Mouse (Mus musculus): ENCODE data around the gene Tyms. TPM values are rescaled to one million over a fixed set of nuclear protein-coding genes. Genes with fewer than 3 reads are reported as not detected.
"Not testable (repeated sequence)": the region's sequence is repeated elsewhere in the genome, so short reads cannot be mapped to it uniquely, and the experiment has no call there.

The Tyms gene
- polyA plus RNA-seq, 1 experiment = 19.3 TPM

- H3K27me3 ChIP-seq (replicated peaks) = peaks cover 91% of the 10 kb centered on the region
- no peaks in the 10 kb centered on the region for H3K36me3 ChIP-seq (replicated peaks; ENCODE audit: low read length)
- H3K4me3 ChIP-seq (replicated peaks) = peak within 1 kb of the TSS; percentile 84
- peaks cover 44% of the 10 kb centered on the region for H3K9me3 ChIP-seq
- H3K4me1 ChIP-seq = peaks cover 37% of the 10 kb centered on the region
- TF ChIP-seq GATA1 (IDR thresholded peaks at IDR 0.05; ENCODE audit: borderline replicate concordance, low read length) (no peak), FLI1 (IDR thresholded peaks at IDR 0.05; ENCODE audit: low read length) (no peak)
These were observed 31.6 kb upstream of the Tyms start, which contains the start of gene Garem2 for GRCm38 (mm10) chr5:30104841-30105667. Gene Garem2 (plus strand): TSS chr5:30105161.

GRCm38 (mm10) chr5:30104339-30104738 lies 30.9 kb upstream of the Tyms start:
- H3K36me3 ChIP-seq (replicated peaks; ENCODE audit: low read length) = no peaks in the 10 kb centered on the region

GRCm38 (mm10) chr5:30103340-30103739 lies 29.9 kb upstream of the Tyms start:
- H3K36me3 ChIP-seq (replicated peaks; ENCODE audit: low read length) = no peaks in the 10 kb centered on the region
- H3K27me3 ChIP-seq (replicated peaks) = peaks cover 87% of the 10 kb centered on the region
- peaks cover 37% of the 10 kb centered on the region for H3K4me1 ChIP-seq
- peaks cover 55% of the 10 kb centered on the region for H3K9me3 ChIP-seq
- no peak for TF ChIP-seq GATA1 (IDR thresholded peaks at IDR 0.05; ENCODE audit: borderline replicate concordance, low read length)
- TF ChIP-seq FLI1 (IDR thresholded peaks at IDR 0.05; ENCODE audit: low read length) = no peak
- H3K4me3 ChIP-seq (replicated peaks) = no peak overlapping the region

More at GRCm38 (mm10) chr5:30104339-30104738, 30.9 kb upstream of the Tyms start:
- TF ChIP-seq GATA1 (IDR thresholded peaks at IDR 0.05; ENCODE audit: borderline replicate concordance, low read length) (no peak), FLI1 (IDR thresholded peaks at IDR 0.05; ENCODE audit: low read length) (no peak)
- peaks cover 89% of the 10 kb centered on the region for H3K27me3 ChIP-seq (replicated peaks)
- H3K9me3 ChIP-seq = peaks cover 51% of the 10 kb centered on the region
- no peak overlapping the region for H3K4me3 ChIP-seq (replicated peaks)
- H3K4me1 ChIP-seq = peaks cover 37% of the 10 kb centered on the region

GRCm38 (mm10) chr5:30098260-30098659 lies 24.8 kb upstream of the Tyms start:
- Histone ChIP-seq H3K27me3 (replicated peaks) (peaks cover 49% of the 10 kb centered on the region), H3K36me3 (replicated peaks; ENCODE audit: low read length) (no peaks in the 10 kb centered on the region), H3K4me3 (replicated peaks) (peak overlapping the region; percentile 13), H3K4me1 (peaks cover 14% of the 10 kb centered on the region; the same call in 1 of the 2 replicates), H3K9me3 (peaks cover 43% of the 10 kb centered on the region)
- TF ChIP-seq FLI1 (IDR thresholded peaks at IDR 0.05; ENCODE audit: low read length) (no peak), GATA1 (IDR thresholded peaks at IDR 0.05; ENCODE audit: borderline replicate concordance, low read length) (no peak)

GRCm38 (mm10) chr5:30095731-30096130 lies 22.3 kb upstream of the Tyms start:
- H3K9me3 ChIP-seq = peaks cover 18% of the 10 kb centered on the region
- H3K27me3 ChIP-seq (replicated peaks) = peaks cover 30% of the 10 kb centered on the region
- no peaks in the 10 kb centered on the region for H3K36me3 ChIP-seq (replicated peaks; ENCODE audit: low read length)
- H3K4me1 ChIP-seq = peaks cover 4% of the 10 kb centered on the region; the same call in 1 of the 2 replicates
- no peak overlapping the region for H3K4me3 ChIP-seq (replicated peaks)
- TF ChIP-seq FLI1 (IDR thresholded peaks at IDR 0.05; ENCODE audit: low read length) (no peak), GATA1 (IDR thresholded peaks at IDR 0.05; ENCODE audit: borderline replicate concordance, low read length) (no peak)

GRCm38 (mm10) chr5:30094399-30094798 lies 21.0 kb upstream of the Tyms start:
- Histone ChIP-seq H3K36me3 (replicated peaks; ENCODE audit: low read length) (no peaks in the 10 kb centered on the region), H3K27me3 (replicated peaks) (peaks cover 19% of the 10 kb centered on the region), H3K4me3 (replicated peaks) (no peak overlapping the region), H3K4me1 (peaks cover 4% of the 10 kb centered on the region; the same call in 1 of the 2 replicates), H3K9me3 (peaks cover 4% of the 10 kb centered on the region)
- TF ChIP-seq GATA1 (IDR thresholded peaks at IDR 0.05; ENCODE audit: borderline replicate concordance, low read length) (no peak), FLI1 (IDR thresholded peaks at IDR 0.05; ENCODE audit: low read length) (no peak)

- Histone ChIP-seq H3K36me3 (replicated peaks; ENCODE audit: low read length) (no peaks in the 10 kb centered on the region), H3K9me3 (peaks cover 4% of the 10 kb centered on the region; the same call in 1 of the 2 replicates), H3K4me3 (replicated peaks) (no peak overlapping the region), H3K4me1 (no peaks in the 10 kb centered on the region; the same call in 1 of the 2 replicates), H3K27me3 (replicated peaks) (peaks cover 7% of the 10 kb centered on the region)
- TF ChIP-seq FLI1 (IDR thresholded peaks at IDR 0.05; ENCODE audit: low read length) (no peak), GATA1 (IDR thresholded peaks at IDR 0.05; ENCODE audit: borderline replicate concordance, low read length) (no peak)
These were observed 19.3 kb upstream of the Tyms start for GRCm38 (mm10) chr5:30092701-30093100.

- peak overlapping the region; percentile 88 for H3K4me3 ChIP-seq (replicated peaks)
- H3K36me3 ChIP-seq (replicated peaks; ENCODE audit: low read length) = peaks cover 39% of the 10 kb centered on the region
- TF ChIP-seq GATA1 (IDR thresholded peaks at IDR 0.05; ENCODE audit: borderline replicate concordance, low read length) = no peak
- TF ChIP-seq FLI1 (IDR thresholded peaks at IDR 0.05; ENCODE audit: low read length) = no peak
- peaks cover 25% of the 10 kb centered on the region for H3K4me1 ChIP-seq
- no peaks in the 10 kb centered on the region for H3K9me3 ChIP-seq
- H3K27me3 ChIP-seq (replicated peaks) = no peaks in the 10 kb centered on the region
These were observed 1.0 kb downstream of the Tyms start for GRCm38 (mm10) chr5:30072377-30072776.

- Histone ChIP-seq H3K27me3 (replicated peaks) (no peaks in the 10 kb centered on the region), H3K9me3 (no peaks in the 10 kb centered on the region), H3K4me3 (replicated peaks) (no peak overlapping the region), H3K4me1 (peaks cover 25% of the 10 kb centered on the region), H3K36me3 (replicated peaks; ENCODE audit: low read length) (peaks cover 46% of the 10 kb centered on the region)
- no peak for TF ChIP-seq FLI1 (IDR thresholded peaks at IDR 0.05; ENCODE audit: low read length)
- no peak for TF ChIP-seq GATA1 (IDR thresholded peaks at IDR 0.05; ENCODE audit: borderline replicate concordance, low read length)
These were observed 1.7 kb downstream of the Tyms start for GRCm38 (mm10) chr5:30071677-30072076.

GRCm38 (mm10) chr5:30067726-30068125 lies 5.7 kb downstream of the Tyms start:
- no peak overlapping the region for H3K4me3 ChIP-seq (replicated peaks)
- H3K36me3 ChIP-seq (replicated peaks; ENCODE audit: low read length) = peaks cover 82% of the 10 kb centered on the region
- no peaks in the 10 kb centered on the region for H3K9me3 ChIP-seq
- no peaks in the 10 kb centered on the region for H3K27me3 ChIP-seq (replicated peaks)
- TF ChIP-seq GATA1 (IDR thresholded peaks at IDR 0.05; ENCODE audit: borderline replicate concordance, low read length) = no peak
- no peak for TF ChIP-seq FLI1 (IDR thresholded peaks at IDR 0.05; ENCODE audit: low read length)
- H3K4me1 ChIP-seq = peaks cover 15% of the 10 kb centered on the region

- H3K9me3 ChIP-seq; H3K4me1 ChIP-seq; H3K4me3 ChIP-seq (replicated peaks); H3K27me3 ChIP-seq (replicated peaks): not testable (repeated sequence)
- H3K36me3 ChIP-seq (replicated peaks; ENCODE audit: low read length) = peaks cover 45% of the 10 kb centered on the region
These were observed 13.8 kb downstream of the Tyms start for GRCm38 (mm10) chr5:30059607-30060006.

Data from megakaryocyte, embryonic 14.5 days (primary cell).